Mouse (Mus musculus) embryonic fibroblast, embryonic 13.5 days (primary cell): Measurements from ENCODE around the gene Myh7.

Experiments
- CTCF ChIP-seq: IDR thresholded peaks from 2 replicates; pipeline ENCODE4 v1.5.1; 2011; ENCODE audit warnings: mild to moderate bottlenecking, control low read depth, low read length, moderate library complexity, borderline replicate concordance; ENCODE audit not compliant: insufficient read depth
- POLR2A ChIP-seq: IDR thresholded peaks from 2 replicates; pipeline ENCODE4 v1.6.1; 2011; ENCODE audit warnings: low read depth, mild to moderate bottlenecking, control low read depth, low read length, moderate library complexity

DNA sequence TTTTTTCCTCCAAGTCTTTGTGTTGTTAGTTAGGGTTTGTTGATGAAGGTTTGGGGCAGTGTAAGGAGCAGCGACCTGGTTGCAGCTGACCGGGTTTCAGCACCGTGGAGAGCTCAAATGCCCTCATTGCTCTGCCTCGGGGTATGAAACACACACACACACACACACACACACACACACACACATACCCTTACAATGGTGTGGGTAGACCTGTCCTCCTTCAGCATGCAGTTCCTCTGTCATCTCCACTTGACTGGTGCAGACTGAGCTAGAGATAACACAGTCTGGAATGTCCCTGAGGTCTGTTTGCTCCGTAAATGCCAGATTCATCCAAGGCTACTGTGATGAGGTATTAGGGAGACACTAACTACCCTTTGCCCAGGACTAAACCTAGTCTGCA, 32.8 kb upstream of the Myh7 start:
- TF ChIP-seq CTCF: no peak
- no peak for TF ChIP-seq POLR2A
